Mouse (Mus musculus) forebrain, postnatal 0 days (tissue): ENCODE results near the gene Usp48. TPM values are rescaled to one million over a fixed set of nuclear protein-coding genes. Genes with fewer than 3 reads are reported as not detected.
"Not testable (repeated sequence)": the region's sequence is repeated elsewhere in the genome, so short reads cannot be mapped to it uniquely, and the experiment has no call there.

Experiments
- ATAC-seq: fragments of 200-750 bp; cut with Nextera tagmentation; 2 replicates; pipeline ENCODE4 v1.8.0; 2017; ENCODE audit warnings: mild to moderate bottlenecking, moderate library complexity
- DNase-seq: peaks from one replicate; pipeline ENCODE4 v3.0.0-alpha.2; 2015
- H3K27ac ChIP-seq: fragments of 300-500 bp; sonication (generic); 2 replicates; pipeline ENCODE4 v1.5.1; 2014; ENCODE audit warnings: low read depth, mild to moderate bottlenecking, antibody characterized with exemption, low read length, moderate library complexity, mixed read lengths
- H3K27me3 ChIP-seq: fragments of 300-500 bp; sonication (generic); 2 replicates; pipeline ENCODE4 v1.6.1; 2014; ENCODE audit warnings: mild to moderate bottlenecking, low read length, mixed read lengths; ENCODE audit not compliant: insufficient read depth
- H3K36me3 ChIP-seq: fragments of 300-500 bp; sonication (generic); 2 replicates; pipeline ENCODE4 v1.6.1; 2014; ENCODE audit warnings: mild to moderate bottlenecking, moderate library complexity; ENCODE audit not compliant: insufficient read depth
- H3K4me1 ChIP-seq: fragments of 300-500 bp; sonication (generic); 2 replicates; pipeline ENCODE4 v1.6.1; 2014; ENCODE audit warnings: antibody characterized with exemption; ENCODE audit not compliant: insufficient read depth
- H3K4me2 ChIP-seq: fragments of 300-500 bp; sonication (generic); 2 replicates; pipeline ENCODE4 v1.6.1; 2014; ENCODE audit warnings: low read depth, mild to moderate bottlenecking, moderate library complexity
- H3K4me3 ChIP-seq: fragments of 300-500 bp; sonication (generic); 2 replicates; pipeline ENCODE4 v1.5.1; 2014; ENCODE audit warnings: low read depth, low read length, mixed read lengths
- H3K9ac ChIP-seq: fragments of 300-500 bp; sonication (generic); 2 replicates; pipeline ENCODE4 v1.6.1; 2014; ENCODE audit warnings: mild to moderate bottlenecking
- H3K9me3 ChIP-seq: fragments of 300-500 bp; sonication (generic); 2 replicates; pipeline ENCODE4 v1.6.1; 2016; ENCODE audit warnings: low read length
- CTCF ChIP-seq: sonication (generic); IDR thresholded peaks from 2 replicates; pipeline ENCODE4 v1.5.1; 2016; ENCODE audit warnings: antibody characterized with exemption, control low read depth, low read depth
- WGBS: fragments of 180-500 bp; shearing (Covaris S2); extraction: QIAGEN DNeasy Blood & Tissue Kit; methylation state at CpG from one replicate; pipeline ENCODE4 v1.1.7; 2014; 5-methylcytosine and 5-hydroxymethylcytosine counted together
- polyA plus RNA-seq: library from polyadenylated mRNA; unstranded; fragments of >200 nt; fragmentation: Nextera tagmentation; extraction: Ambion mirVana; gene quantifications from 2 replicates; pipeline ENCODE4 v1.2.1, GENCODE M21; 2015
- total RNA-seq: library from RNA; depleted of rRNA; stranded (reverse); fragments of >200 nt; gene quantifications from 2 replicates; pipeline ENCODE4 v1.2.3, GENCODE M21; 2014

Gene Usp48
- total and polyA plus RNA-seq, 2 experiments from 2014 or later: 51.8 to 106 TPM

DNA sequence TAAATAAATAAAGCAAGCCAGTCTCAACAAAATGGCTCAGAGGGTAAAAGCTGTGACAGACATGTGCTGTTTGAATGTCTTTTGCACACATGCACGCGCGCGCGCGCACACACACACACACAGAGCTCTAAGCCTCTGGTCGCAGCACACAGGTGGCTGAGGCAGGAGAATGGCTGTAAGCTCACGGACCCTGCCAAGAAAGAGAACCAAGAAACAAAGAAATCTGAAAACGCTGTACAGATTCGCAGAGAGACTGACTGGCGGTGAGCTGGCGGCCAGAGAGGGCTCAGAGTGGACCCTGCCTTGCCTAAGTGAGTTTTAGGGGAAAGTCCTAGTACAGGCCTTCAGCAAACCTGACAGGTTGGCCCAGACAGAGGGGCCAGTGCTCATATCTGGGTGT lies 16.1 kb upstream of the Usp48 start:
- DNase-seq: no peak
- Histone ChIP-seq H3K27ac (no peak overlapping the region), H3K9me3 (no peaks in the 10 kb centered on the region), H3K4me2 (no peak overlapping the region), H3K4me1 (no peaks in the 10 kb centered on the region), H3K9ac (no peak overlapping the region), H3K36me3 (no peaks in the 10 kb centered on the region), H3K27me3 (no peaks in the 10 kb centered on the region), H3K4me3 (no peak overlapping the region)
- no peak for ATAC-seq
- no peak for TF ChIP-seq CTCF
- WGBS: 92% methylated on average over 12 of the region's 12 CpGs

DNA sequence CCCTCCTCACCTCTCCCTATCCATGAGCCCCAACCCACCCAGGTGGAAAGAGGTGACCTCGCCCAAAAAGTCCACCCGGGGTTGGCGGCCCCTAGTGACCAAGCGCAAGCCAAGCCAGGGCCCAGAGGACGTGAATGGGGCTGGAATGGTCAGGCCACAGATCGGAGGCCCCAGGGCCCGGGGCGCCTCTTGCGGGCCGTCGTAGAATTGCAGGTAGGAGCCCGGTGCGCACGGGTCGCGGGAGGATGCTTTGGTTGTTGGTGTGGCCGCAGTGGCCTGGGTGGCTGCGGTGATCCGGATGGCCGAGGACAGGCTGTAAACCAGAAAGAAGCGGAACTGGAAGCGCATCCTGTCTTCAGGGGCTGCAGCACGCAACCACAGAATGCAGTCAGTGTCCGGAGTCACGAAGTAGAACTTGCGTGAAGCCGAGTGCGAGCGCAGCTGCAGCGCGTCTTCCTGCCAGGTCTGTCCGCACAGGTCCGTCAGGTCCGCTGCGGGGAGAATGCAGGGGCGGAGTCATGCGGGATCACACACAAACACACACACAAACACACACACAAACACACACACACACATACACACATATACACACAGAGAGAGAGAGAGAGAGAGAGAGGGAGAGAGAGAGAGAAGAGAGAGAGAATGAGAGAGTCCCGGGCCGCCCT lies 15.2 kb upstream of the Usp48 start:
- peak; percentile 73 for TF ChIP-seq CTCF
- WGBS: 6% methylated on average over 39 of the region's 39 CpGs

DNA sequence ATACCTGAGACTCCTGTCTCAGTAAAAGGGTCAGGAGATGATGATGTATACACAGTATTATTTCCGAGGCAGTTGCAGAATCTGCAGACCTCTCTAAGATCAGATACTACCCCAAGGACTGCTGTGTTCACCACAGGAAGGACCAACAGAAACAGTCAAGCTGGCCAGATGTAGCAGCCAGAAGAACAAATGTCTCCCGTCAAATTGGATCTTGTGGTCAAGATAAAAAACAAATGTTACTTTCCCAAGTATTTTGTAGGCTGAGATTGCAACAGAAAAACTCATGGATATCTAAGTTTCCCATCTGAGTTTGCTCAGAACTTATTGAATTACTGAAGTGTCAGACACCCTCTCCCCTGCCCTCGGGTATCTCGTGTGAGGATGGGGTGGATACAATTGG lies 13.8 kb upstream of the Usp48 start:
- Histone ChIP-seq H3K4me1 (no peaks in the 10 kb centered on the region), H3K27me3 (no peaks in the 10 kb centered on the region), H3K4me2 (no peak overlapping the region), H3K9me3 (no peaks in the 10 kb centered on the region), H3K4me3 (no peak overlapping the region), H3K27ac (no peak overlapping the region), H3K9ac (no peak overlapping the region), H3K36me3 (no peaks in the 10 kb centered on the region)
- TF ChIP-seq CTCF: no peak
- WGBS: 69% methylated on average over 4 of the region's 4 CpGs
- no peak for ATAC-seq
- DNase-seq: no peak

More for the DNA sequence above, 15.2 kb upstream of the Usp48 start:
- Histone ChIP-seq H3K36me3 (no peaks in the 10 kb centered on the region), H3K4me1 (no peaks in the 10 kb centered on the region), H3K27ac (no peak overlapping the region), H3K27me3 (no peaks in the 10 kb centered on the region), H3K4me3 (peak overlapping the region; percentile 25), H3K9ac (no peak overlapping the region), H3K4me2 (peak overlapping the region; percentile 49), H3K9me3 (no peaks in the 10 kb centered on the region)
- no peak for ATAC-seq
- DNase-seq: peak; percentile 6

DNA sequence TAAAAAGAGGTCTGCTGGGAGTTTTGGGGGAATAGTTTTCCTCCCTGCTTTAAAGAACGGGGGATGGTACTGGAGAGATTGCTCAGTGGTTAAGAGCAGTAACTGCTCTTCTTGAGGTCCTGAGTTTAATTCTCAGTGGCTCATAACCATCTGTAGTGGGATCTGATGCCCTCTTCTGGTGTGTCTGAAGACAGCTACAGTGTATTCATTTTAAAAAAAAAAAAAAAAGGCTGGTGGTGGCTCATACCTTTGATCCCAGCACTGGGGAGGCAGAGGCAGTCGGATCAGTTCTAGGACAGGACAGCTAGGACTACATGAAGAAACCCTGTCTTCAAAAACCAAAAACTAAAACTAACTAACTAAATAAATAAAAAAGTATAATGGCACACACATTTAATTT lies 13.3 kb upstream of the Usp48 start:
- no peaks in the 10 kb centered on the region for H3K36me3 ChIP-seq
- ATAC-seq: no peak
- WGBS: 73% methylated on average over 2 of the region's 2 CpGs

DNA sequence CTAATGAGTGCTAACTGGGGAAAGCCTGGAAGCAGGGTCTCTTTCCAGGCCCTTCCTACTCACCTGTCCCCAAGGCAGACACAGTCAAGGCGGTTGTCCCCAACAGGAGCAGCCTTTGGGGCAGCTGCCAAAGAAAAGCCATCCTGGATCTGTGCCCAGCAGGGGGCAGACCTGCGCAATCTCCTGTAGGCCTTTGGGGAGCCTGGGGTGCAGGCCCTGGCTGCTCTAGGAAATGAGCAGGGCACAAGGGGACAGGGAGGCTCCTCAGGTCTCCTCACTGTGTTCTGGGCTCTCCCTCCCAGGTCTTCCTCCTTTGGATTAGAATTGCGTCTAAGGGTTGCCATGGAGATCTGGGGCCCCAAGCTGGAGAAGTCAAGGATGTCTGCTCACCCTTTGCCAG lies 11.7 kb upstream of the Usp48 start:
- no peak overlapping the region for H3K9ac ChIP-seq
- H3K27me3 ChIP-seq: no peaks in the 10 kb centered on the region
- H3K4me2 ChIP-seq: no peak overlapping the region
- 29% methylated on average over 3 of the region's 3 CpGs for WGBS
- H3K4me3 ChIP-seq: no peak overlapping the region
- no peak for DNase-seq
- peak; percentile 17; the same call in 1 of the 2 replicates for TF ChIP-seq CTCF
- no peaks in the 10 kb centered on the region for H3K9me3 ChIP-seq
- no peak for ATAC-seq
- H3K27ac ChIP-seq: no peak overlapping the region
- no peaks in the 10 kb centered on the region for H3K36me3 ChIP-seq
- no peaks in the 10 kb centered on the region for H3K4me1 ChIP-seq

More for the DNA sequence above, 13.3 kb upstream of the Usp48 start:
- no peak for TF ChIP-seq CTCF
- no peak overlapping the region for H3K4me3 ChIP-seq
- no peak overlapping the region for H3K4me2 ChIP-seq
- no peaks in the 10 kb centered on the region for H3K4me1 ChIP-seq
- no peak overlapping the region for H3K27ac ChIP-seq
- H3K27me3 ChIP-seq: no peaks in the 10 kb centered on the region
- H3K9me3 ChIP-seq: no peaks in the 10 kb centered on the region
- DNase-seq: no peak
- H3K9ac ChIP-seq: no peak overlapping the region

DNA sequence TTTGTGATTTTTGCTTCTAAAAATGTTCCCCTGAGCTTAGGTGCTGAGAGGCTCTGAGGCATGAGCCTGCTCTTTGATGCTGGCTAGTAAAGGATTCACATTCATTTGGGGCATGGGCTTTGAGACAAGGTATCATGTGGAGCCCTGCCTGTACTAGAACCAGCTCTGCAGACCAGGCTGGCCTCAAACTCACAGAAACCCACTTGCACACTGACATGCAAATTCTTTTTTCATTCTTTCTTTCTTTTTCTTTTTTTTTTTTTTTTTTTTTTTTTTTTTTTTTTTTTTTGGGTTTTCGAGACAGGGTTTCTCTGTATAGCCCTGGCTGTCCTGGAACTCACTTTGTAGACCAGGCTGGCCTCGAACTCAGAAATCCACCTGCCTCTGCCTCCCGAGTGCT lies 4.5 kb upstream of the Usp48 start:
- not testable (repeated sequence) for H3K4me3 ChIP-seq, H3K27me3 ChIP-seq, H3K9ac ChIP-seq, DNase-seq, ATAC-seq, H3K4me2 ChIP-seq, H3K27ac ChIP-seq, H3K4me1 ChIP-seq, H3K9me3 ChIP-seq, H3K36me3 ChIP-seq
- 67% methylated on average over 2 of the region's 3 CpGs for WGBS

DNA sequence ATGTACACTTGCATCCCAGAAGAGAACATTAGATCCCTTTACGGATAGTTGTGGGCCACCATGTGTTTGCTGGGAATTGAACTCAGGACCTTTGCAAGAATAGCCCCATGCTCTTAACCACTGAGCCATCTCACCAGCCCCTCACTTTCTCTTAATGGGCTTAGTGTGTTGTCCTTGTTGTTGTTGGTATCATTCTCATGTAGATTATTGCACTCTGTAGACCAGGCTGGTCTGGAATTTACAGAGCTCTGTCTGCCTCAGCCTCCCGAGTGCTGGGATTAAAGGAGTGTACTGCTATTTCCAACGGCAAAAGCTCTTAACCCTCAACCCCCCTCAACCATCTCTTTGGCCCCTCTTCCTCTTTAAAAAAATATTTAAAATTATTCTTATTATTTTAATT lies 4.0 kb upstream of the Usp48 start:
- DNase-seq: no peak
- Histone ChIP-seq H3K4me1 (no peaks in the 10 kb centered on the region), H3K4me3 (no peak overlapping the region), H3K27me3 (no peaks in the 10 kb centered on the region; the same call in 1 of the 2 replicates), H3K36me3 (no peaks in the 10 kb centered on the region), H3K4me2 (no peak overlapping the region), H3K9me3 (no peaks in the 10 kb centered on the region), H3K9ac (no peak overlapping the region), H3K27ac (no peak overlapping the region)
- WGBS: 83% methylated on average over 3 of the region's 3 CpGs
- ATAC-seq: no peak
- TF ChIP-seq CTCF: no peak
